Mouse (Mus musculus): ENCODE measurements at regions not wholly inside any gene's neighbourhood (a gene's known extent, or its start where the extent isn't known, plus 50 kb on each side); places are given as distances from the start of the nearest gene placed in this dataset.

DNA sequence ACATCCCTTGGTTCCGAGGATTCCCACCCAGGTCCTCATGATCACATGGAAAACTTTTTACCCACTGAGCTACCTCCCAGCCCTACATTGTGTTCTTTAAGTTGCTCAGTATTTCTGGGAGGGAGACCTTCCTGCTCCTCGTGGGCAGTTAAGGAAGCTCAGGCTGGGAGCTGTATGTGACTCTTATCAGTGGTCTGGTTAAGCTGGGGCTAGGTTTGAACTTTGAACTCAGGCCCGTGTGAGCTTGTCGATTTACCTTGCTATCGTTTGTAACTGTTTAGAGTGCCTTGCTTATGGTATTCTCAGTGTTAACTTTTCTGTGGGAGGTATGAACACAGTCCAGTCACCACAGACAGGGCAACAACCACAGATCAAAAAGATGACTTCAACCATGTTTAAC lies 68.4 kb upstream of the Tpm1 start:
- DNase-seq (ENCODE audit: low read depth, low spot score) = no peak

DNA sequence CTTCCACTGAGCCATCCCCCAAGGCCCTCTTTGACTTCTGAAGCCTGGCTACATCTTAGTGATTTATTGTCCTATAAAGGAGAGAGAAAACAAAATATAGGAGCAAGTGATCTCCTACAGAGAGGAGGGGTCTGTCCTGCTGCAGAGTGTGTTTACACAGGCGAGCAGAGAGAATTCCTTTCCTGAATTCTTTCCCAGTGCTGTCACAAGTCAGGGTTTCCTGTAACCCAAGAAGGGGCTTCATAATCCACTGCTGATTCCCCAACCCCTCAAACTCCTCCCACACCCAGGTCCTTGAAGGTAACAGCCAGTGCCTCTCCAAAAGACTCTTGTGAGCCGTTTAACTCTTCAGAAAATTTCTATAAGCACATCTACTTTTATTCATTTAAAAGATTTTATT lies 66.8 kb upstream of the Tpm1 start:
- no peak for DNase-seq (ENCODE audit: low read depth, low spot score)

DNA sequence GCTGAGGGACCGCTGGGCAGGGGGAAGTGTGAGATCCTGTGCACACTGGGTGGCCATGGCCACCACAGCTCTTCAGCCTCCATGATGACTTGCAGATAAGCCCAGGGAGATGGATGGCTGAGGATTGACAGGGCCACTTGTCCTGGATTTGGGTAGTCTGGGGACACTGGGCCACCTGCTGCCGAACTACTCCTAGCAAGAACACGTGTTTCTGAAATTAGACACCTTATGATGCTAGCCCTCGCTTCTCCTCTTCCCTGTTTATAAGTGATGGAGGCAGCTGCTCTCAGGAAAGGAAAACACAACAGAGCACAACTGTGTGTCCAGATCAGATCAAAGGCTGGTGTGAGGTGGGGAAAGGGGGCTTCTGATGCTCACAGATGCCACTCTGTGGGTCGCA lies 64.9 kb upstream of the Tpm1 start:
- DNase-seq (ENCODE audit: low read depth, low spot score) = no peak

GRCm38 (mm10) chr9:67111836-67112584 lies 62.8 kb upstream of the Tpm1 start:
- DNase-seq (ENCODE audit: low read depth, low spot score) = no peak

GRCm38 (mm10) chr9:67107938-67108337 lies 58.7 kb upstream of the Tpm1 start:
- no peak for DNase-seq (ENCODE audit: low read depth, low spot score)

DNA sequence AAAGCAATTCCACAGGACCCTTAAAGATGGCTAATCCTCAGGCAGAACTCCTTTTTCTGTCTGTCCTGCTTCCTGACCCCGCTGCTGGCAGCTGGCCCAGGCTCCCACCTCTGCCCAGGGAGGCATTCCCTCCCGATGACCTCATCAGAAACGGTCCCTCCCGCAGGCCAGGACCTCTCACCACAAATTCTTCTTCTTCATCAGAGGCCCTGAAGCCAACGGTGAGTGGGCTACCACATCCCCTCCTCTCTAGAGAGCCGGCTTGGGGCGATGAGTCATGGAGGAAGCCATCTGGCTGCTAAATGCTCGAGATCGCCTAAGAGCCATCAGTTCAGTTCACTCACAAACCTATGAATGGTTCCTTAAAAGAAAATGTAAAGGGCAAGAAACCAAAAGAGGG lies 56.7 kb upstream of the Tpm1 start:
- DNase-seq (ENCODE audit: low read depth, low spot score) = no peak

DNA sequence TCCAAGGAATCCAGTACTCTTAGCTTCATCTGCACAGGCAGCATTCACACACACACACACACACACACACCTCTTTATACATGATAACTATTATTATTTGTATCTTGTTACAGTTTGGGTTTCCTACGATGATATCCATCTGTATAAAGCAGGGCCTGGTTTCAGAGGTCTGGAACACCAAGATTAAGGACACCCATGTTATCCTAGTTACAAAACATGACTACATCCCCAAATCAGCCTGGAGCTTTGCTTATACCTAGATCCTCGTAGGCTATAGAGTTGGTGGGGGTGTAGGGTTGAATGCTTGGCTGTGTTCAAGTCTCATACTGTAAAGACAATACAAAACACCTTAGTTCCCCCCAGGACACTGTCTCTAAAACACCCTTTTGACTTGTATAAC lies 56.0 kb upstream of the Tpm1 start:
- DNase-seq (ENCODE audit: low read depth, low spot score) = no peak

GRCm38 (mm10) chr9:67104616-67105015 lies 55.4 kb upstream of the Tpm1 start:
- DNase-seq (ENCODE audit: low read depth, low spot score) = no peak

DNA sequence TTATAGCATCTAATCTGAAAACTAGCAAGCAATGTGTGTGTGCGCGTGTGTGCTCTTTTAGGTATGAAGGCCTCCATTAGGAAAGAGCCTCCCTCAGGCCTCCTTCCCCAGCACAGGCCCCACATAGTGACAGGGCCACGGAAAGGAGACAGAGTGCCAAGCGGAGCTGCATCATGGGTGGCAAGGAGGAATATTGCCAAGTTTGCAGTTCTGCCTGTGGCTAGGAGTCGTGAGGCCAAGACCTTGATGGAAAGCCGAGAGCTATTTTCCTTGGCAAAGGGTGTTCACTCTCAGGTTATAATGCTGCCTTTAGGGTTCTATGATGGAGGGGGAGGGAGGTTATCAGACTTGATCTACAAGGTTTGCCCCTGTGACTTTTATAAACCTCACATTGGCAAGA lies 53.4 kb upstream of the Tpm1 start:
- DNase-seq (ENCODE audit: low read depth, low spot score) = no peak

DNA sequence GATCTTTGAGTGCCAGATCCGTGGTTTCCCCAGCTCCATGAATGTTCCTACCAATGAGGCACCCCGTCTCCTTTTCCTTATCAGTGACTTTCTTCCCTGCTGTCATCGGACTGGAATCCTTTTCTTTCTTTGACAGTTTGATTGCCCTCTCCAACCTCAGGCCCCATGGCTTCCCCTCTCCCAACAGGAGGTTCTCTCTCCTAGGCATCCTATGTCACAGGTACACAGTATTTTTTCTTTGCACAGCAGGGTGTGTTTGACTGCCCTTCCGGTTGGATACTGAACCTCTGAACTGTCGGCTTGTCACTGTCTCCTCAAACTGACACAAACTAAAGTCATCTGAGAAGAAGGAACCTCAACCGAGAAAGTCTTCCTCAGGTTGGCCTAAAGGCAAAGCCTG lies 50.3 kb upstream of the Tpm1 start:
- no peak for DNase-seq (ENCODE audit: low read depth, low spot score)

Data from retina, postnatal 7 days (tissue).